Mouse (Mus musculus) spleen, postnatal 10 days (tissue): ENCODE data around the gene Tbck.

Experiments
- DNase-seq, 2 experiments: peaks; one replicate each; pipeline ENCODE4 v3.0.0; 2021 to 2022; ENCODE audit warnings: low spot score in 2 of 2

The Tbck gene

GRCm38 (mm10) chr3:132831179-132831873 lies 147.4 kb downstream of the Tbck start:
- no peak for DNase-seq

- no peak for DNase-seq
Observed at GRCm38 (mm10) chr3:132835118-132835794, 151.3 kb downstream of the Tbck start.

- no peak for DNase-seq
Observed at GRCm38 (mm10) chr3:132837134-132837533, 153.2 kb downstream of the Tbck start.

GRCm38 (mm10) chr3:132838656-132839417 lies 154.9 kb downstream of the Tbck start:
- no peak for DNase-seq

- DNase-seq: no peak
Observed at GRCm38 (mm10) chr3:132839516-132839915, 155.6 kb downstream of the Tbck start.

GRCm38 (mm10) chr3:132842676-132843075 lies 158.7 kb downstream of the Tbck start:
- no peak for DNase-seq

- no peak for DNase-seq
Observed at GRCm38 (mm10) chr3:132849669-132850068, 165.7 kb downstream of the Tbck start.

GRCm38 (mm10) chr3:132850431-132850830 lies 166.5 kb downstream of the Tbck start:
- no peak for DNase-seq

- DNase-seq: no peak
Observed at GRCm38 (mm10) chr3:132851417-132851816, 167.5 kb downstream of the Tbck start.

GRCm38 (mm10) chr3:132851841-132852728 lies 168.1 kb downstream of the Tbck start:
- DNase-seq: no peak

GRCm38 (mm10) chr3:132854271-132854670 lies 170.3 kb downstream of the Tbck start:
- no peak for DNase-seq

- no peak for DNase-seq
Observed at GRCm38 (mm10) chr3:132855458-132856212, 171.7 kb downstream of the Tbck start.

- DNase-seq: no peak
Observed at GRCm38 (mm10) chr3:132856651-132857050, 172.7 kb downstream of the Tbck start.

GRCm38 (mm10) chr3:132858849-132859248 lies 174.9 kb downstream of the Tbck start:
- no peak for DNase-seq

GRCm38 (mm10) chr3:132859573-132859972 lies 175.6 kb downstream of the Tbck start:
- no peak for DNase-seq

- no peak for DNase-seq
Observed at GRCm38 (mm10) chr3:132860796-132861195, 176.9 kb downstream of the Tbck start.

- no peak for DNase-seq
Observed at GRCm38 (mm10) chr3:132863843-132864242, 179.9 kb downstream of the Tbck start.

- DNase-seq: no peak
Observed at GRCm38 (mm10) chr3:132864329-132864919, 180.5 kb downstream of the Tbck start.

- no peak for DNase-seq
Observed at GRCm38 (mm10) chr3:132864986-132865385, 181.0 kb downstream of the Tbck start.

GRCm38 (mm10) chr3:132865596-132865995 lies 181.7 kb downstream of the Tbck start:
- no peak for DNase-seq
